Mouse (Mus musculus) large intestine, adult 2 months (tissue): ENCODE data around the gene Ago4. TPM values are rescaled to one million over a fixed set of nuclear protein-coding genes. Genes with fewer than 3 reads are reported as not detected.
"Not testable (repeated sequence)": the region's sequence is repeated elsewhere in the genome, so short reads cannot be mapped to it uniquely, and the experiment has no call there.

ENCODE experiments used
- DNase-seq: peaks from one replicate; pipeline ENCODE4 v3.0.0-alpha.2; 2012; ENCODE audit warnings: low read depth, low spot score
- WGBS: fragments of 180-500 bp; shearing (Covaris S2); methylation state at CpG from one replicate; pipeline ENCODE4 v1.1.7; 2018; 5-methylcytosine and 5-hydroxymethylcytosine counted together
- polyA plus RNA-seq: library from polyadenylated mRNA; depleted of rRNA; stranded (reverse); fragments of >200 nt; gene quantifications from 2 replicates; pipeline ENCODE4 v1.2.3, GENCODE M21; 2012; rRNA removed

Ago4 gene
- 0.62 and 0.77 TPM in 2 replicates for polyA plus RNA-seq

DNA sequence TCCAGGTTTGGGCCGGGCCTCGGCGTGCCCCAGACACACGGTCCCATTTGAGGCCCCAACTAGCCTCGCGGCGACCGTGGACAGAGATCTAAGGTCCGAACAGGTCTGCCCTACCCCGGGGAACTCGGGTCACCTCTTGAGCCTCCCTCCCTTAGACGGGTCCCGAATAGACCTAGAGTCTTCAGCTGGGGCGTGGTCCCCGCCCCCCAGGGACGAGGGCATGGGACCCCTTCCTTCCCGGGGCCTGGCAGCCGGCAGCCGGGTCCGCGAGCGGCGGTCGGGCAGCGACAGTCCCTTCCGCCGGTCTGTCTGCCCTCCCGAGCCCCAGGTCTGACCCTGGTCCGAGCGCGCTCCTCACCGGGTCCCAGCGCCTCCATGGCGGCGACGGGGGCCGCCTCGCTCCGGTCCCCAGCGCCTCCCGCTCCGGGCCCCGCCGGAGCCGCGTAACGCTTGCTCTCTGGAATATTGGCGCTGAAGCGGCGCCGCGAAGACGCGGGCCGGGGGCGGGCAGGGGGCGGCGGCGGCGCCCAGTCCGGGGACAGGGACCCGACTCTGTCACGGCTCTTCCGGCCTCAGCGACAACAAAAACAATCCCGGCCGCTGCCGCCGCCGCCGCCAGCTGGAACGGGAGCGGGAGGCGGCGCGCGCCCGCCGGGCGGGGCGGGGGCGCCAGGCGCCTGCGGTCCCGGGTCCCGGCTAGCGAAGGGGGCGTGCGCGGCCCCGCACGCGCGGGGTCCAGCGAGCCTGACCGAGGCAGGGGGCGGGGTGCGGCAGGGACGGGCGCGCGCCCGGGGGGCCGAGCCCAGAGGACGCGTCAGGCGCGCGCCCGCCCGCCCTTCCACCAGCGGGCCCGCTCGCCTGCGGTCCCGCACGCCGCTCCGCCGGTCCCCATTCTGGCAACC, at the start of gene Ago4:
Ago4 (minus strand) TSS at position 646 of the 902 bp plus-strand sequence.
- no peak for DNase-seq
- 1% methylated on average over 117 of the region's 120 CpGs for WGBS

DNA sequence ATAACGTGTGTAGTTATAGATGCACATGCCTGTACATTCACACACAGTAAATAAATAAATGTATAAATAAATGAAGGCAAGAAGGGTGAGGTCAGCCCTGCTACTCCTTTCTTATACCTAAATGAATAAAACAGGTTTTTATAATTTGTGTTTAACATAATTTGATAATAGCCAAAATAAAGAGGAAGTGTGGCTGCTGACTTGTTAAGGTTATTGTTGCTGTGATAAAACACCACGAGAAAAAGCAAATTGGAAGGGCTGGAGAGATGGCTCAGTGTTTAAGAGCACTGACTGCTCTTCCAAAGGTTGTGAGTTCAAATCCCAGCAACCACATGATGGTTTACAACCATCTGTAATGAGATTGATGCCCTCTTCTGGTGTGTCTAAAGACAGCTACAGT, 45.8 kb upstream of the Ago4 start:
- no peak for DNase-seq
- 68% methylated on average over 2 of the region's 2 CpGs for WGBS

DNA sequence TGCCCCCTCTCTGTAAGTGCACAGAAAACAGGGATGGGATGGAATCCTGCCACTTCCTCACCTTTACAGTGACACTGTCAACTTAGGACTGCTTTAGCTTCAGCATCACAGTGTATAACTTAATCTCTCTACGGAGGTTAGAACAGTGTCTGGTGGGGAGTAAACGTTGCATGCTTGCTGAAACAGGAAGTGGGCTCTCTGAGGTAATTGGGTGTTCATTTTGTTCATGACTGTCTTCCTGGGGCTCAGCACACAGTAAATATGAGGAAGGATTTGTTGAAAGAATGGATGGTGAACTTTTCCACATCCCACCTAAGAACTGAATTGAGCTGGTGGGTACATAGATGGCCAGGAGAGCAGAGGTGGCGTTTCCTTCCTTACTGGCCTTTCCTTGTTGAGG, 44.6 kb upstream of the Ago4 start:
- DNase-seq = no peak
- 82% methylated on average over 3 of the region's 3 CpGs for WGBS

DNA sequence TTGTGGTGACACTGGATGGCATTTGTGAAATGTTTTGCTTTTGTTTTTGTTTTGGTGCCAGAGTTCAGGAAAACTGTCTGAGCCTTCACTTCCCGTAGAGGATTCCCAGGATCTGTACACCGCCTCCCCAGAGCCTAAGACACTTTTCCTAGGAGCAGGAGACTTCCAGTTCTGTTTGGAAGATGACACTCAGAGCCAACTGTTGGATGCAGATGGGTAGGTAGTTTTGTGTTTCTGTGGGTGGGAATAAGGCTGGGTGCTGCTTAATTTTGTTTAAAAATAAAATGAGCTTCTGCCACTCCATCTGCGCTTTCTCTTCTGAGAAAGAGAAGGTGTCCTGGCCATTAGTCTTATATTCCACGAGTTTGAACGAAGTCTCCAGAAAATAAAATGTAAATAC, 43.0 kb upstream of the Ago4 start:
- no peak for DNase-seq
- WGBS = 91% methylated on average over 5 of the region's 5 CpGs

DNA sequence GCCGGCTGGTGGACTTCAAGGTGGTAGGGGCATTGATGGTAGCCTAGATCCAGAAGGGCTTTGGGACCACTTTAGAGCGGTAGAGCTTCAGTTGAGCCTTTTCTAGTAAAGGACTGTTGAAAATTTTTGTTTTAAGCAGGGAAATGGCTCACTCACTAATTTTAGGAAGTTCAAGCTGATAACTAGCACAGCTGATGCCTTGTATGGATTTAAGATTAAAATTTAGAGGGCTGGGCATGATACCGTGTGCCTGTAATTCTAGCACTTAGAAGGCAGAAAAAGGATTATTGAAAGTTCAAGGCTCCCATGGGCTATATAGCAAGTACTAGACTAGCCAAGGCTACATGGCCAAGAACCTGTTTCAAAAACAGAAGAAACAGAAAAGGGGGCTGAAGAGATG, 36.5 kb upstream of the Ago4 start:
- no peak for DNase-seq
- 97% methylated on average over 3 of the region's 3 CpGs for WGBS

DNA sequence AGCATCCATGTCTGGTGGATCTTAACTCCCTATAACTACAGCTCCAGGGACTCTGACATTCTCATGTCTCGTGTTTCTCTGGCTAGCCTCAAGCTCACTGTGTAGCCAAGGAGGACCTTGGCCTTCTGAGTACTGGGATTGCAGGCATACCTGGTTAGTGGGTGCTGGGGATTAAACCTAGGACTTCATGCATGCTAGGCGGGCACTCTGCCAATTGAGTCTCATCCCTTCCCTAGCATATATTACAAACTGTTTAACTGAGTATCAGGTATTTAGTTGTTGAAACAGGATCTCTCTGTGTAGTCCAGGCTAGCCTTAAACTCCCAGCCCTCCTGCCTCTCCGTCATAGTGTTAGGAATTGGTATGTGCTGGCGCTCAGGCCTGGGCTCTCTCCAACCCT, 34.0 kb upstream of the Ago4 start:
- no peak for DNase-seq
- WGBS = 97% methylated on average over 4 of the region's 4 CpGs

DNA sequence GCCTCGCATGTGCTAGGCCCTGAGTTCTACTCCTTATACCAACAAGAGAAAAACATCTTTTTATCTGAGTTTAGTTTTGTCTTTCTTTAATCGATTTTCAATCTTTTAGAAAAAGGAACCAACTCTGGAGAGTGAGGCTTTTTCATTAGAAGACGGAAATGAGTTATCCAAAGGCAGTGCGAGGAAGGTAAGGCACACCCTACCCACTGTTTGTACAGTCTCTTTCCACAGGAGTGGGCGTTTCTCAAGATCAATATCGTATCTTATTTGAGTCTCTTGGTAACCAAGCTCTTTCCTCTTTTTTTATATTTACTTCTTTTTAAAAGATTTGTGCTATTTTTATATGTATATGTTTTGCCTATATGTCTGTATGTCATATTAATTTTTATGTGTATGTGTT, 30.5 kb upstream of the Ago4 start:
- 74% methylated on average over 6 of the region's 6 CpGs for WGBS
- DNase-seq = no peak

DNA sequence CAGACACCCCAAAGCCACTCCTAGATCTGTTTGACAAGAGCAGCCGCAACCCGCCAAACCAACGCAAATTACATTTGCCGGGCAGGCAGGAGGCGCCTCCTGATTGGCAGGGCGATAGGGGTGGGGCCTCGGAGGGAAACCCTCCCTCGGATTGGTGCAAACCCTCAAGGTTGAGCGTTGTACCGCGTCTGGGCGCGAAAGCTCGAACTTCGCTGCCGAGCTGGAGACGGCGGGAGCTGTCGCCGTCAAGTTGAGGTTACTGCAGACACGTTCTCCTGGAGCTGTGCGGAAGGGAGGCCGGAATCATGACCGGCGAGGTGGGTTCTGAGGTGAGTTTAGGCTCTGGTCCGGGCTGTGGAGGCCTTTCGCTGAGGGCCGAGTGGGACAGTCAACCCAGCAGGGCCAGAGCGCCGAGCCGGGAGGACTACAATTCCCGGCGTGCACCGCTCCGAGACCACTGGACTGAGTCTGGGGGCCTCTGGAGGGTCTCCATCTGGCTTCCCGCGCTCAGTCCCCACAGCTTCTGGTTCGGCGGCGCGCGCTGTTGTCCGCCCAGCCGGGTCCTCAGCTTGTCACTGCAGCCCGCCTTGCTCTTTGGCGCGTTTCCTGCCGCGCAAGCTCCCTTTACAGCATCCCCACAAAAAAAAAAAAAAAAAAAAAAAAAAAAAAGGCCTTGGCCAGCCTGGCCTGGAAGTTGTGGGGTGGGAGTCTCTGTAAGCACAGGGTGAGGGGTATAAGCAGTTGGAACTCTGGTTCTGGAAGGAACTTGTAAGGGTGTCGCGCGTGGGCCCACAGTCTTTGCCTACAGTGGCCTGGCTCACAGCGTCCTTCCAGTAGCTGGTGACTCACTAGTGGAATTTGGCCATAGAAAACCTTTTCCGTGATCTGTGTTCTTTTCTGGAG, 23.8 kb upstream of the Ago4 start, which contains the start of gene Clspn:
Clspn (plus strand) TSS at position 127 of the 903 bp plus-strand sequence.
- DNase-seq = peak; percentile 67
- under 1% methylated on average over 54 of the region's 54 CpGs for WGBS

DNA sequence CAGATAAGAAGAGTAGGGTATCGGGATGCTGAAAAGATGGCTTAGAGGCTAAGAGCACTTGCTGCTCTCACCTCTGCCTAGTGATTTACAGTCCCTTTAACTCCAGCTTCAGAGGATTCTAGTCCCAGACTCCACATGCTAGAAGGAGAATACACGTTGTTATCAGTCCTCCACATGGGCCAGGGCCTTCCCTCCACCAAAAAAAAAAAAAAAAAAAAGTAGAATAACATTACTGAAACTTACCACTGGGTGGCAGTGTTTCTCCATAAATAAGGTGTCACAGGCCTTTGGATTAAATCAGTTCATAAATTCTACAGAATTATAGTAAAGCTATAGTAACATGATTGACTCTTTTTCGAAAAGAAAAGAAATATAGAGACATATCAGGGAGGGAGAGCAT, 21.2 kb upstream of the Ago4 start:
- no peak for DNase-seq
- 33% methylated on average over 3 of the region's 3 CpGs for WGBS

DNA sequence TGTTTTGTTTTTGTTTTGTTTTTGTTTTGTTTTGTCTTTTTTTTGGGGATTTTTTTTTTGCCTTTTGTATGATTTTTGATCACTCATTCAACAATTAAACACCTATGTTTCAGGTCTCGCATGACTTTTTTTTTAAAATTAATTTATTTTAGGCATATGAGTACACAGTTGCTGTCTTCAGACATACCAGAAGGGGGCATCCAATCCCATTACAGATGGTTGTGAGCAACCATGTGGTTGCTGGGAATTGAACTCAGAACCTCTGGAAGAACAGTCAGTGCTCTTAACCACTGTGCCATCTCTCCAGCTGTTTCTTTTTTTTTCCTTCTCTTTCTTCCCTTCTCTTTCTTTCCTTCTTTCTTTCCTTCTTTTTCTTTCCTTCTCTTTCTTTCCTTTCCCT, 20.4 kb upstream of the Ago4 start:
- 84% methylated on average over 1 of the region's 1 CpGs for WGBS
- no peak for DNase-seq

DNA sequence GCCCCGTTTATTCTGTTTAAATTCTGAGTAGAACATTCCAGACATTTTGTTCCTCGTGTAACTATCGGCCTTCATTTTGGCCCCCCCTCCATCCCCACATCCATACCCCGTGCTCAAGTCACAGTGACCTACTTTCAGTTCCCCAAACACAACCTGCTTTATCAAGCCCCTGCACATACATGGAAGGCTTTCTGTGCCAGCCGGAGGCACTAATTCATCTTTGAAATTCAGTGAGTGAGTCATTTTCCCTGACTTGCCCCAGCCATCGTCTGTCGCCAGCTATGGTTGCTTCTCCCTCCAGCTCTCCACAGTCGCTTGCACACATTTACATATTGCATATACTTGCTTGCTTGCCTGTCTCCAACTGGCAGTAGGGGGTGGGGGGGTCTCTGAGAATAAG, 19.8 kb upstream of the Ago4 start:
- no peak for DNase-seq
- WGBS = 52% methylated on average over 8 of the region's 8 CpGs

DNA sequence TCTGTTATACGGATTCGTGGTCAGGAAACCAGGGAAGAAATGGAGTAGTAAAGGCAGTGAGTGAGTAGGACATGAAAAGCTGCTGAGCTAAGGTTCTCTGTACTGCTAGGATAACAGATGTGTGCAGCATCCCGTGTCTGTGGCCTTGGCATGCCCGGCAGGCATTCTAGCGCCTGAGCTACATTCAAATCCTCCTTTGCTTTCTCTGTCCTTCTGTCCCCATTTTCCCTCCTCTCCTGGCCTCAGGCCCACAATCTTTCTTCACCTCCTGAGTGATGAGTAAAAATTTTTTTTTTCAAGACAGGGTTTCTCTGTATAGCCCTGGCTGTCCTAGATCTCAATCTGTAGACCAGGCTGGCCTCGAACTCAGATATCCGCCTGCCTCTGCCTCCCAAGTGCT, 18.9 kb upstream of the Ago4 start:
- DNase-seq = no peak
- WGBS = 77% methylated on average over 7 of the region's 7 CpGs

DNA sequence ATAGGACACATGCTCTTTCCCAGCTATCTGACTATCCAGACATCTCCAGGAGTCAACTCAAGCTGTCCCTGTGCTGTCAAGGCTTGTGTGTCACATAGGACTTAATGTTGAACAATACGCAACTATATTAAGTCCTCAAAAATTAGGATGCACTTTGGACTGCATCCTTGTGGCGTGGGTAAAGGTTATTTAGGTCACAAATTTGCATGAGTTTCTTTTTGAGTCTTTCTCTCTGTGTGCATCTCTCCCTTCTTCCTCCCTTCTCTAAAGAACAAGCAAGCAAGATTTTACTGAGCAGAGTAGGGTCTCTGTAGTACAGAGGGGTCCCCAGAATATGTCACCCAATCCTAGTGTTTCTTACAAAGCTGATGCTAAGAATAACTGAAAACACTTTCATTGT, 12.9 kb upstream of the Ago4 start:
- WGBS = 77% methylated on average over 2 of the region's 2 CpGs
- DNase-seq = no peak

DNA sequence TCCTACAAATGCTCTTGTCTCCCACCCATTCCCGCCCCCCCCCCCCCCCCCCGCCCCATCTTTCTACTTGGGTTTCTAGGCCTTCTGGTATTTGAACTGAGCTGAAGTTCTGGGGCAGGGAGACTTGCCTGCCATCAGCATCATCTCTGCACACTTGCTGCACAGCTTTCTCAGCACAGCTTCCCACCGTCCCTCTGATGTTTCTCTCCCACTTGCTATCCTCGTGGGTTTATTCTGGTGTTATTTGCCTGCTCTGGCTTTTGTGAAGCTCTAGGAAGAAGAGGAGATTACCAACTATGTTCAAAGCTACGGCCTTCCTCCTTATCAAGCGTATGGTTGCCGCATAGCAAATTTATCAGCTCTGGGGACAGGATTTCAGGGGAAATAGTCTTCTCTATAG, 12.4 kb upstream of the Ago4 start:
- no peak for DNase-seq
- WGBS = 71% methylated on average over 6 of the region's 7 CpGs

DNA sequence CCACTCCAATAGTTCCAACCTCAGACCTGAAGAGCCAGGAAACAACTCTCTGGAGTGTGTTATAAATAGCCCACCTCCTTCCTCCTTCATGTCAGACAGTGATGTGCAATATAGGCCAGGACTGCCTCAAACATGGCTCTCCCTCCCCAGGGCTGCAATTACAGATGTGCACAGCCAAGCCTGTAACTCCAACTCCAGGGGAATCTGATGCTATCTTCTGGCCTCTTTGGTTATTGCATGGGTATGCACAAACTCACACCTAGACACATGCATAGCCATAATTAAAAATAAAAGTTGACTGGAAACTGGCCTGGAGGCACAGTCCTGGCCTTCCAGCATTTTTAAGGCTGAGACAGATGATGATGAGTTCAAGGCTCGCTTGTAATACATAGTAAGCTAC, 11.7 kb upstream of the Ago4 start:
- no peak for DNase-seq
- WGBS = 88% methylated on average over 1 of the region's 1 CpGs

DNA sequence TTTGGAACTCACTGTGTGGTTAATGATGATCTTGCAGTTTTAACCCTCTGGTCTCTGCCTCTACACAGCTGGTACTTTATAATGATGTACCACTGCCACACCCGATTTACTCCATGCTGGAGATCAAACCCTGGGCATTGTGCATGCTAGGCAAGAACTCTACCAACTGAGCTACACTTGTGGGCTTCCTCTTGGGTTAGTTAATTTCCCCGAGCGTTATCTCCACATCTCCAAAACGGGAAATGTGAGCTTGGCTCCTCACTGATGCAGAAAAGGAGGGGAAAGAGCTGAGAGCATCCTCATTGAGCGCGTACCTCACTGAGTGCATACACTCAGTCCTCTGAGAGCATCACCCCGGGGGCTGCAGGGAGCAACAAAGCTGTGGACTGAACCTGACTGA, 9.6 kb upstream of the Ago4 start:
- DNase-seq = no peak
- 58% methylated on average over 7 of the region's 7 CpGs for WGBS

DNA sequence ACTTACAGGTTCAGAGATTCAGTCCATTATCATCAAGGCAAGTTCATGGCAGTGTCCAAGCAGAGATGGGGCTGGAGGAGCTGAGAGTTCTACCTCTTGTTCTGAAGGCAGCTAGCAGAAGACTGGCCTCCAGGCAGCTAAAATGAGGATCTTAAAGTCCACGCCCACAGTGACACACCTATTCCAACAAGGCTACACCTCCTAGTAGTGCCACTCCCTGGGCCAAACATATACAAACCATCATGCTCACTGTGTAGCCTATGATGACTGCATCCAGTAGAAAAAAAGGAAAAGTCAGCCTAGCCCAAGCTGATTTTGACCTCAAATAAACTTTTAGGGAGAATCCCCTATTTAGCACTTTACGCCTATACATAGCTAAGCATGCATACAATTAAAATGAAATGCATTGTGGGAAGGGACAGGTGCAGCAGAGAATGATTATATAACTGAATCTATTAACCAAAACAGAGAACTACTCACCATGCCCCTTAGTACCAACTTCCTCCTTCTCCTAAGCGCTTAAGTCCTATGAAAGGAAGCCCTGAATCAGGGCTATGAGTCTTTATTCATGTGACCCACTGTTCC, 7.3 kb upstream of the Ago4 start:
- no peak for DNase-seq
- 29% methylated on average over 3 of the region's 3 CpGs for WGBS

DNA sequence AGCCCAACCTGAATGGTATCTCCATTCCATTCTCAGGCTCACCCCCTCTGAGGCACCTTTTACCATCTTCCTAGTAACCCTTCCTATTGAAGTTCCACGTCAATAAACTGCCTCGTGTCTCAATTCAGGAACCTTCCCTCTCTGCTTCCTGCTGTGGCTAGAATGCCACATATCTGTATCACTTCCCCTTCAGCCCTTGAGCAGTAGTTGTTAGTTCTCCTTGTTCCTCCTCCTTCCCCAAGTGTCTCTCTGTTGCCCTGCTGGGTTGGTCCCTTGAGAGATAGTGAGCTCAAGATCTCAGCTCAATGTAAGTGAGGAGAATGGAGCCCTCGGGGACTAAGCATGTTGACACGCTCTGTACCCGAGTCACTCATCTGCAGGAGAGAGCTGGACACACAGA, 3.6 kb upstream of the Ago4 start:
- no peak for DNase-seq
- WGBS = 67% methylated on average over 5 of the region's 5 CpGs

DNA sequence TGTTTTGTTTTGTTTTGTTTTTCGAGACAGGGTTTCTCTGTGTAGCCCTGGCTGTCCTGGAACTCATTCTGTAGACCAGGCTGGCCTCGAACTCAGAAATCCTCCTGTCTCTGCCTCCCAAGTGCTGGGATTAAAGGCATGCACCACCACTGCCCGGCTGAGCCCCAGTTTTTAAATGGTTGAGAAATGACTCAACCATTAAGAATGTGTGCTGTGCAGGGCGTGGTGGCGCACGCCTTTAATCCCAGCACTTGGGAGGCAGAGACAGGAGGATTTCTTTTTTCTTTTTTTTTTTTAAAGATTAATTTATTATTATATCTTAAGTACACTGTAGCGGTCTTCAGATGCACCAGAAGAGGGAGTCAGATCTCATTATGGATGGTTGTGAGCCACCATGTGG, 2.4 kb upstream of the Ago4 start:
- not testable (repeated sequence) for DNase-seq
- 94% methylated on average over 7 of the region's 7 CpGs for WGBS

DNA sequence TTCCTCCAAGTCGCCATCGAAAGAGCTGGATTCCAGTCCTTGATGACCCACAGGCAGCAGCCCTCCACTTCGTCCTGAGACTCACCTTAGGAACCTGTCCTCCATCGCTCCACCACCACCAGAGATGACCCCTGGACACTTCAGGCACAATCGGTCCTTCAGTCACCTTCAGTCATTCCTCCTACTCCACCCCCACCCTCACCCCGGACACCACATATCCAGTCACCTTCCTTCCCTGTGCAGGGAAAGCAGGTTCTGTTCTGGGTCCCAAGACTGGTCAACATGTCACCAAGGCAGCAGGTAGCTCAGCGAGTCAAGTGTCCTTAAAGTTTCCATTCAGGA, 428 bp upstream of the Ago4 start:
- no peak for DNase-seq
- WGBS = 14% methylated on average over 7 of the region's 7 CpGs
